Mouse (Mus musculus): ENCODE data around the gene Ifitm3.

GRCm38 (mm10) chr7:141052421-141052820, 41.9 kb upstream of the Ifitm3 start:
- TF ChIP-seq CTCF (conservative IDR thresholded peaks at IDR 0.05; ENCODE audit: insufficient read depth, insufficient read length, low read depth, low read length) (no peak), POLR2A (IDR thresholded peaks at IDR 0.05; ENCODE audit: low read depth, low read length) (no peak)
